Mouse (Mus musculus) liver, postnatal 0 days (tissue): ENCODE results near the gene Zfp644.

Experiments used
- CTCF ChIP-seq: sonication (generic); IDR thresholded peaks from 2 replicates; pipeline ENCODE4 v1.5.1; 2016; ENCODE audit warnings: antibody characterized with exemption, low read depth
- EP300 ChIP-seq: IDR thresholded peaks from 2 replicates; pipeline ENCODE4 v1.6.1; 2016; ENCODE audit warnings: antibody characterized with exemption, low read depth, mild to moderate bottlenecking

- TF ChIP-seq CTCF, result no peak
- no peak for TF ChIP-seq EP300
Observed at GRCm38 (mm10) chr5:106577237-106577888, 119.7 kb downstream of the Zfp644 start.
